Mouse (Mus musculus) ovary, postnatal 10 days (tissue): ENCODE results near the gene Gramd1c.
A peak's percentile ranks its signal among the peaks of the same experiment; 100 is the strongest.

Source experiments
- DNase-seq: peaks from one replicate; pipeline ENCODE4 v3.0.0; 2022; ENCODE audit warnings: low spot score

The Gramd1c gene

GRCm38 (mm10) chr16:44018986-44019548 lies 44.1 kb downstream of the Gramd1c start:
- DNase-seq = no peak

- DNase-seq = no peak
Observed at GRCm38 (mm10) chr16:44018372-44018771, 44.8 kb downstream of the Gramd1c start.

GRCm38 (mm10) chr16:44017707-44018106 lies 45.4 kb downstream of the Gramd1c start:
- DNase-seq = no peak

GRCm38 (mm10) chr16:44016164-44016563 lies 47.0 kb downstream of the Gramd1c start:
- DNase-seq = no peak

GRCm38 (mm10) chr16:44015416-44016158 lies 47.6 kb downstream of the Gramd1c start:
- no peak for DNase-seq

GRCm38 (mm10) chr16:44011010-44011409 lies 52.1 kb downstream of the Gramd1c start:
- DNase-seq = no peak

- DNase-seq = no peak
Observed at GRCm38 (mm10) chr16:44002086-44002485, 61.1 kb downstream of the Gramd1c start.

GRCm38 (mm10) chr16:43999541-43999940 lies 63.6 kb downstream of the Gramd1c start:
- DNase-seq = no peak

GRCm38 (mm10) chr16:43999111-43999510 lies 64.0 kb downstream of the Gramd1c start:
- no peak for DNase-seq

- DNase-seq = no peak
Observed at GRCm38 (mm10) chr16:43994623-43995022, 68.5 kb downstream of the Gramd1c start.

GRCm38 (mm10) chr16:43986299-43986698 lies 76.8 kb downstream of the Gramd1c start:
- no peak for DNase-seq

GRCm38 (mm10) chr16:43980110-43980609 lies 83.0 kb downstream of the Gramd1c start:
- DNase-seq = no peak

- DNase-seq = peak; percentile 7
Observed at GRCm38 (mm10) chr16:43979328-43980109, 83.6 kb downstream of the Gramd1c start, which contains the start of gene Zdhhc23. Gene Zdhhc23 (minus strand): TSS chr16:43979791.

- no peak for DNase-seq
Observed at GRCm38 (mm10) chr16:43979010-43979327, 84.2 kb downstream of the Gramd1c start.

GRCm38 (mm10) chr16:43973606-43974220 lies 89.4 kb downstream of the Gramd1c start:
- DNase-seq = no peak

- DNase-seq = no peak
Observed at GRCm38 (mm10) chr16:43973147-43973546, 90.0 kb downstream of the Gramd1c start.

- DNase-seq = no peak
Observed at GRCm38 (mm10) chr16:43972391-43972790, 90.8 kb downstream of the Gramd1c start.

GRCm38 (mm10) chr16:43971741-43972140 lies 91.4 kb downstream of the Gramd1c start:
- no peak for DNase-seq

GRCm38 (mm10) chr16:43971189-43971588 lies 92.0 kb downstream of the Gramd1c start:
- no peak for DNase-seq

GRCm38 (mm10) chr16:43970426-43970825 lies 92.7 kb downstream of the Gramd1c start:
- no peak for DNase-seq

- DNase-seq = no peak
Observed at GRCm38 (mm10) chr16:43965781-43966389, 97.3 kb downstream of the Gramd1c start.

GRCm38 (mm10) chr16:43963780-43964179 lies 99.4 kb downstream of the Gramd1c start:
- no peak for DNase-seq
